Mouse (Mus musculus) cerebellum, adult 2 months (tissue): ENCODE data around the gene Tgm7.

Experiments
- CTCF ChIP-seq: fragments of 200-500 bp; IDR thresholded peaks from 2 replicates; pipeline ENCODE4 v1.5.1; 2011; ENCODE audit warnings: low read depth, mild to moderate bottlenecking, control low read depth, low read length, moderate library complexity, borderline replicate concordance; ENCODE audit not compliant: insufficient read depth
- POLR2A ChIP-seq: fragments of 200-500 bp; IDR thresholded peaks from 2 replicates; pipeline ENCODE4 v1.6.1; 2011; ENCODE audit warnings: low read length, control low read depth, borderline replicate concordance; ENCODE audit not compliant: insufficient read depth

GRCm38 (mm10) chr2:121052176-121052575, 57.4 kb downstream of the Tgm7 start:
- TF ChIP-seq CTCF (no peak), POLR2A (no peak)
